Mouse (Mus musculus) midbrain, embryonic 15.5 days (tissue): ENCODE measurements around the gene Zfp493. TPM values are rescaled to one million over a fixed set of nuclear protein-coding genes. Genes with fewer than 3 reads are reported as not detected.
"Not testable (repeated sequence)": the region's sequence is repeated elsewhere in the genome, so short reads cannot be mapped to it uniquely, and the experiment has no call there.

Source experiments
- ATAC-seq: fragments of 200-750 bp; cut with Nextera tagmentation; replicated peaks from 2 replicates; pipeline ENCODE4 v1.8.0; 2017; ENCODE audit warnings: moderate TSS enrichment
- H3K27ac ChIP-seq: fragments of 300-500 bp; sonication (generic); 2 replicates; pipeline ENCODE4 v1.5.1; 2015; ENCODE audit warnings: mild to moderate bottlenecking, inconsistent platforms
- H3K27me3 ChIP-seq: fragments of 300-500 bp; sonication (generic); replicated peaks from 2 replicates; pipeline ENCODE4 v1.6.1; 2015; ENCODE audit warnings: inconsistent platforms
- H3K36me3 ChIP-seq: fragments of 300-500 bp; sonication (generic); replicated peaks from 2 replicates; pipeline ENCODE4 v1.6.1; 2015; ENCODE audit warnings: inconsistent platforms
- H3K4me1 ChIP-seq: fragments of 300-500 bp; sonication (generic); 2 replicates; pipeline ENCODE4 v1.6.1; 2015; ENCODE audit warnings: inconsistent platforms
- H3K4me2 ChIP-seq: fragments of 300-500 bp; sonication (generic); 2 replicates; pipeline ENCODE4 v1.6.1; 2015; ENCODE audit warnings: inconsistent platforms, mild to moderate bottlenecking, moderate library complexity
- H3K4me3 ChIP-seq: fragments of 300-500 bp; sonication (generic); 2 replicates; pipeline ENCODE4 v1.5.1; 2015; ENCODE audit warnings: mild to moderate bottlenecking, inconsistent platforms
- H3K9ac ChIP-seq: fragments of 300-500 bp; sonication (generic); 2 replicates; pipeline ENCODE4 v1.6.1; 2015; ENCODE audit warnings: mild to moderate bottlenecking, inconsistent platforms
- H3K9me3 ChIP-seq: fragments of 300-500 bp; sonication (generic); 2 replicates; pipeline ENCODE4 v1.6.1; 2016; ENCODE audit warnings: inconsistent platforms
- WGBS: fragments of 180-500 bp; shearing (Covaris S2); methylation state at CpG from one replicate; pipeline ENCODE4 v1.1.7; 2015; ENCODE audit warnings: mixed read lengths; 5-methylcytosine and 5-hydroxymethylcytosine counted together
- polyA plus RNA-seq: library from polyadenylated mRNA; unstranded; fragments of >200 nt; fragmentation: Nextera tagmentation; extraction: Ambion mirVana; gene quantifications from 2 replicates; pipeline ENCODE4 v1.2.1, GENCODE M21; 2015

Gene Zfp493
- polyA plus RNA-seq, 1 experiment from 2014 or later, result 3.5 TPM

DNA sequence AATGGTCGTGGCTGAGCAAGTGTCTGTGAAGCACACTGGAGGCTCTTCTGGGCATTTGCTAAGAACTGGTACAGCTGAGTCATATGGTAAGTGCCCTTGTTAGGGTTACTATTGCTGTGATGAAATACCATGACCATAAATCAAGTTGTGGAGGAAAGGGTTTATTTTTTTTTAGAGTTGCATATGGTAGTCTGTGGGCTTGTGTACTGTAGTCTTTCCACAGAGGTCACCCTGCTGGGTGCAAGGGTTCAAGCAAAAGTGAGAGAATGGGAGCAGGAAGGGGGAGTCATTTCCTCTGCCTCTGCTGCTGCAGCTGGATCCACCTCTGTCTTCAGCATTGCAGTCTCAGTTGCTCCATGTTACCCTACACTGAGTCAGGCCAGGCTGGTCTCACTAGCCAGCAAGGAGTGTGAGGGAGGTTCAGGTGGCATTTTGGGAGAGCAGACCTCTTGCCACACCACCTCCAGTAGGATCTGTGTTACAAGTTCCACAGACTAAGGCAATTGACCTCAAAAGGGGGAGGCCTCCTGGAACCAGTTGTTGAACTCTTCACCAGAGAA lies 32.2 kb downstream of the Zfp493 start:
- no peak for ATAC-seq
- 73% methylated on average over 1 of the region's 1 CpGs for WGBS
- Histone ChIP-seq H3K4me1 (peaks cover 6% of the 10 kb centered on the region; the same call in 1 of the 2 replicates), H3K9me3 (no peaks in the 10 kb centered on the region), H3K4me3 (no peak overlapping the region), H3K27ac (no peak overlapping the region), H3K9ac (no peak overlapping the region), H3K27me3 (no peaks in the 10 kb centered on the region), H3K4me2 (no peak overlapping the region), H3K36me3 (no peaks in the 10 kb centered on the region)

DNA sequence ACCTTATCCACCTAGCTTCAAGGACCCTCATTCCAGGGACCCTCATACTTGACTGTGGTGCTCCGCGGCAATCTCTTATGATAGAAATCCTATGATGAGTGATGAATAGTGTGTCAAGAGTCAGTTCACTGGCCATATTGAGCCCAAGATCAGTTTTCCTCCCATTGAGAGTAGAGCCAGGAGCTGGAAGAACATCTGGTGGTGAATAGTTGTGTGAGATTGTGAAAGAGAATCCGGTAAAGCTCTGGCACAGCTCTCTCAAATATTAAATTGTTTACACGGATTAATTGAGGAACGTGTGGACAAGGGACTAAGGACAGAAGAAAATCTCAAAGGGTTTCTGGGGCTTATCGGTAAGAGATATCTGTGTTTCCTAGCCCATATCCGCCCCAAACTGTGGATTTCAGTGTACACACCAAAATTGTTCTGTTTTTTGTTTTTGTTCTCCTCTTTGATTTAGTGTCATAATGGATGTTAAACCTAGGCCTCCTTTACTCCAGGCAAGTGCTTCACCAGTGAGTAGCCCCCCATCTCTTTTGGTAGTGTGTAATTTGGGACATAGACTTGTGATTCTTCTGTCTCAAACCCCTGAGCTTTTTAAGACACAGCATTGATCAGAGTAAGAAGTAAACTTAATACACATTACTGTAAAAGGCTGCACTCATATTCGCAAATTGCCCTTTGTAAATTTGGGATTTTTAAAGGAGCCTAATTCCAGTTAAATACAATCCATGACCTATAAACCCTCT lies 33.6 kb downstream of the Zfp493 start:
- peak; percentile 34; the same call in 1 of the 2 replicates for ATAC-seq
- 80% methylated on average over 8 of the region's 8 CpGs for WGBS
- H3K9me3 ChIP-seq, result no peaks in the 10 kb centered on the region; the same call in 1 of the 2 replicates
- H3K9ac ChIP-seq, result peak overlapping the region; percentile 74; the same call in 1 of the 2 replicates
- peak overlapping the region; percentile 69 for H3K4me2 ChIP-seq
- H3K27me3 ChIP-seq, result no peaks in the 10 kb centered on the region
- peak overlapping the region; percentile 95 for H3K4me3 ChIP-seq
- H3K36me3 ChIP-seq, result no peaks in the 10 kb centered on the region
- peak overlapping the region; percentile 91; the same call in 1 of the 2 replicates for H3K27ac ChIP-seq
- H3K4me1 ChIP-seq, result peaks cover 6% of the 10 kb centered on the region; the same call in 1 of the 2 replicates

DNA sequence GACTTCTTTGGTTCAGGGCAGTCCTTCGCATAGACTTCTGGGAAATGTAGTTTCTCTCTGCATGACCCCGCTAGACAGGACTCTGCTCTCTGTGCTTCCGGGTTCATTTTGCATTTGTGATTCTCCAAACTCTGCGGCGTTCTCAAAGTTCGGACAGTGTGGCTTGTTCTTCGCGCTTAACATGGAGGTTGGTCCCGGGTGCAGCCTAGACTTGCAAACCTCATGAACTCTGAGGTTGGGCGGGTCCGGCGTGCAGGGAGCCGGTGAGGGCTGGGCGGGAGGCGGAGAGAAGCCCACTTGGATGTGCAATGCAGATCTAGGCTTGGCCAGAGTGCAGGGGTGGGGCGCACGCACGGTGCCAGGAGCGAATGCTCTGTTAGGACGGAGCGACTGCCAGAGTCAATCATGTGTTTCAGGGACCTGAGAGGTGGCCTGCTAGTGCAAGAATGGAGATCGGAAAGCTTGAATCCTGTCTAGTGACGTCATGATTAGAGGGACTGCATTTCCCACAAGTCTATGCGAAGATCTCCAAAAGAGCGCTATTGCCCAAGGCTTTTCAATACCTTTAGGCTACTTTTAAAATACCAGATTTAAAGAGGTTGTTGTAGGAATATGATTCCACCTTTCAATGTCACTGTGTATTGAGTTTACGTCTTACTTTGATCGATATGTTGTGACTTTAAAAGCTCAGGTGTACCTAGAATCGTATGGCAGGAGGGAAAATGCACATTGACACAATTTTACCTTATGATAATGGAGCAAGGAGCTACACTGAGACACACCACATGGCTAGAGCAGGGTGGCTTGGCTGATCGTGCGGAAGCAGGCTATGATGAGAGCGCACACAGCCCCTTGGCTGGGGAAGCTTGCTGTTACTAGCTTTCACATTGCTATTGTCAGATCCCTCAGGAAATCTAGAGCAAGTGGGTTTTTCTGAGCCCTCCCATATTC lies 34.5 kb downstream of the Zfp493 start, which contains the start of gene Zfp273:
TSS of gene Zfp273 (plus strand) at position 31 of the 951 bp plus-strand sequence.
- peak within 1 kb of the TSS; percentile 69 for H3K4me2 ChIP-seq
- peak within 1 kb of the TSS; percentile 74 for H3K9ac ChIP-seq
- peak within 1 kb of the TSS; percentile 91 for H3K27ac ChIP-seq
- peak; percentile 97 for ATAC-seq
- peaks cover 6% of the 10 kb centered on the region; the same call in 1 of the 2 replicates for H3K36me3 ChIP-seq
- H3K4me3 ChIP-seq, result peak within 1 kb of the TSS; percentile 95
- H3K4me1 ChIP-seq, result peaks cover 6% of the 10 kb centered on the region; the same call in 1 of the 2 replicates
- WGBS, result 4% methylated on average over 31 of the region's 31 CpGs
- H3K27me3 ChIP-seq, result no peaks in the 10 kb centered on the region
- H3K9me3 ChIP-seq, result peaks cover 3% of the 10 kb centered on the region

DNA sequence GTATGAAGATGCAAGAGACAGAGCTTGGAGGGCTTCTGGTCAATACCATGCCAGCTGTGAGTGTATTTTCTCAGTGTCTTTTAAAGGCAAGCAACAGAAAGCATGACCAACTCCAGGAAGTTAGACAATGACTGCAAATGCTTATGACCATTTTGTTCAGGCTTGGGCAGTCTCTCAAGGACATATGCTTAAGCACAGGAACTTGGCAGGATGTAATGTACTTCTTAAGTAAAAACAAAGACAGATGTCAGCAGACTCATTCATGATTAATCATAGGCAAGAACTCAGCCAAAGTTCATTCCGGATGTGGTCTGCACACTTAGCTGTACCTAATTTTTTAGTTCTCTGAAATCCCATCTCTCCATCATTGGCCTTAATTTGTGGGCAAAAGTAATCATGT lies 39.1 kb downstream of the Zfp493 start:
- Histone ChIP-seq H3K4me2 (no peak overlapping the region), H3K36me3 (peaks cover 23% of the 10 kb centered on the region), H3K9ac (no peak overlapping the region), H3K4me1 (peaks cover 3% of the 10 kb centered on the region; the same call in 1 of the 2 replicates), H3K27me3 (no peaks in the 10 kb centered on the region), H3K27ac (no peak overlapping the region), H3K9me3 (peaks cover 3% of the 10 kb centered on the region), H3K4me3 (no peak overlapping the region)
- ATAC-seq, result no peak
- 95% methylated on average over 1 of the region's 1 CpGs for WGBS

DNA sequence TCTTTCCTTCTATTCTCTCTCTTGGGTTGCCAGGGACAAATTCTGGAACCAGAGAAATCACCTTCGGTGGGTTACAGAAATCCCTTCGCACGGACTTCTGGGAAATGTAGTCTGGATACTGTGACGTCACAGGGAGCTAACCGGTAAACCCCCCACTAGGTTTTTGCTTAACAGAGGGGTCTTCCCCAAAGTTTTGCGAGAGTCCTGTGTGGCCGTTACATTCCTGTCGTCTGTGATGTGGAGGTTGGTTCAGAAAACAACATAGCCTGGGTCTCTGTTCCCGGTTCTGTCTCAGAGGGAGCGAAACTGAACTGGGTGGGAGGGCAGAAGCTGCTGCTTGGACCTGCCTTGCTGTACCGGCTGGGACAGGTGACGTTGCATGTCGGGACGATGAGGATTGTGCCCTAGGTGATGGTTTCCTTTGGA lies 51.4 kb downstream of the Zfp493 start, which contains the start of gene Gm10037:
TSS of gene Gm10037 (plus strand) at position 196 of the 426 bp plus-strand sequence.
- H3K4me2 ChIP-seq, result peak within 1 kb of the TSS; percentile 55
- no peaks in the 10 kb centered on the region for H3K4me1 ChIP-seq
- WGBS, result 4% methylated on average over 14 of the region's 14 CpGs
- H3K27me3 ChIP-seq, result no peaks in the 10 kb centered on the region
- peak within 1 kb of the TSS; percentile 58 for H3K4me3 ChIP-seq
- peak within 1 kb of the TSS; percentile 39 for H3K9ac ChIP-seq
- ATAC-seq, result peak; percentile 89
- H3K36me3 ChIP-seq, result peaks cover 11% of the 10 kb centered on the region
- H3K27ac ChIP-seq, result peak within 1 kb of the TSS; percentile 57
- H3K9me3 ChIP-seq, result no peaks in the 10 kb centered on the region

DNA sequence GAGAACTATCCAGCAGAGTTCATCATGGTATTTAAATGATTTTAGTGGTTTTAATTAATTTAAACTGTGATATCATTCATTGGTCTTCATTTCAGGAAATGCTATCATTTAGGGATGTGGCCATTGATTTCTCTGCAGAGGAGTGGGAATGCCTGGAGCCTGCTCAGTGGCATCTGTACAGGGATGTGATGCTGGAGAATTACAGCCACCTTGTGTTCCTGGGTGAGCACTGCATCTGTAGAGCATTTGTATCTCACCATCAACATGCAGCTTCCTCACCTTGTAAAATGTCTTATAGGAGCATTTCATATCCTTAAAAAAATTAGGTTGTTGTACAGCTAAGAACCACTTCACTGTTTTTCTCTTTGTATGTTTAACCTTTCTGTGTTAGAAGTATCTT lies 53.6 kb downstream of the Zfp493 start:
- not testable (repeated sequence) for H3K36me3 ChIP-seq, H3K4me3 ChIP-seq, H3K4me2 ChIP-seq, H3K4me1 ChIP-seq, H3K9me3 ChIP-seq, H3K27ac ChIP-seq, H3K27me3 ChIP-seq, H3K9ac ChIP-seq
- 0 out of 2 replicates have a peak, but pooled peaks have one; percentile 30 for ATAC-seq

Other genes with a start within 250 kb of the Zfp493 start
- gene Zfp748, start 225.9 kb upstream of the Zfp493 start, polyA plus RNA-seq, result 13.4 and 14.7 TPM in 2 replicates
- gene Zfp729b, start 170.0 kb upstream of the Zfp493 start, polyA plus RNA-seq, result 4.7 and 4.9 TPM in 2 replicates
- 0.26 TPM in 1 of 2 replicates, not detected in the other for gene Gm49345, start 141.9 kb upstream of the Zfp493 start, polyA plus RNA-seq
- 3.1 and 3.6 TPM in 2 replicates for gene Zfp729a, start 141.9 kb upstream of the Zfp493 start, polyA plus RNA-seq
- gene Zfp738, start 92.6 kb upstream of the Zfp493 start, polyA plus RNA-seq, result 15.5 and 16.8 TPM in 2 replicates
- gene Zfp65, start 50.5 kb upstream of the Zfp493 start, polyA plus RNA-seq, result 9.7 and 10.3 TPM in 2 replicates
- 8.6 and 9.7 TPM in 2 replicates for gene Zfp85, start 24.5 kb upstream of the Zfp493 start, polyA plus RNA-seq
- gene Zfp273, start 34.0 kb downstream of the Zfp493 start, polyA plus RNA-seq, result 14.4 and 14.5 TPM in 2 replicates
- 5.5 and 7.0 TPM in 2 replicates for gene Gm10037, start 51.4 kb downstream of the Zfp493 start, polyA plus RNA-seq
- 0.31 TPM in 2 replicates for gene BC048507, start 83.6 kb downstream of the Zfp493 start, polyA plus RNA-seq